Mouse (Mus musculus) heart, postnatal 0 days (tissue): Measurements from ENCODE around the gene Krt35.

Experiments used
- CTCF ChIP-seq: IDR thresholded peaks from 2 replicates; pipeline ENCODE4 v1.5.1; 2016; ENCODE audit warnings: antibody characterized with exemption, control low read depth, low read depth
- EP300 ChIP-seq: IDR thresholded peaks from 2 replicates; pipeline ENCODE4 v1.6.1; 2016; ENCODE audit warnings: antibody characterized with exemption, low read depth

DNA sequence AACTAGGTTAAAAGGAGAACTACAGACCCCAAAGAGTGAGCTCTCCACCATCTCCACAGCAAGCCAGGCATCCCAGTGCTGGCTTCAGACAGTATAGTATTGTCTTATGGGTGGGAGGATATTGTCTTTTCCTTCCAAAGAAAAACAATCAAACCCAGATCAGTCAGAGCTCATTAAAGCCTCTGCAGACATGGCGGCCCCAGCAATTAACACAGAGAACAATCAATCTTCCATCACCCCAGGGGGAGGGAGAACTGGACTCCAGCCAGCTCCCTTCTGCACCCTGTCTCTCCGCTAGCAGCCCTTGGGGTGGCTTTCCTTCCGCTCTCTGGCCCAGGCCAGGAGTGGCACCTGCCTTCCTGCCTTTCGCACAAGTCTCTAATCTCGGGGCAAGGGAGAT, 41.7 kb upstream of the Krt35 start:
- no peak for TF ChIP-seq CTCF
- TF ChIP-seq EP300 = no peak
